Comparison of ENCODE assay signal across 10 mouse cellular contexts in genomic region chr1:63659591-63659990, GRCm38 (mm10). TPM values are rescaled to one million over a fixed set of nuclear protein-coding genes. Genes with fewer than 3 reads are reported as not detected.
DNase-seq lines count a peak whose midpoint lies in the region; ATAC-seq and TF ChIP-seq lines count a peak whose summit lies in the region.
"Had no signal": no experiment of that assay in that cellular context is flagged by ENCODE, and none has a peak within 500 bp of the region (broad histone marks: within the 10 kb centered on the region; RNA-seq: fewer than 3 reads in every experiment).

No protein-coding gene starts in this region.

- TF ChIP-seq POLR2A in CH12.LX (IDR thresholded peaks at IDR 0.05; ENCODE audit: low read depth, low read length), result no peak

- H3K4me3 ChIP-seq in gastrocnemius, adult 2 months, result no peak overlapping the region
- H3K4me3 ChIP-seq in CH12.LX (replicated peaks in 1 of 3; ENCODE audit: low read depth in 2 of 3, low read length in 2 of 3, poor library complexity in 1 of 3), result no peak overlapping the region
- no peak overlapping the region for H3K4me3 ChIP-seq in forebrain, postnatal 0 days (ENCODE audit: low read depth, low read length)
- no peak overlapping the region for H3K4me3 ChIP-seq in kidney, embryonic 14.5 days (ENCODE audit: low read length)
- no peak overlapping the region for H3K4me3 ChIP-seq in lung, postnatal 0 days (ENCODE audit: low read depth, low read length)
- H3K4me3 ChIP-seq: limb, embryonic 12.5 days had no signal

- intact Hi-C loops in gastrocnemius, adult 2 months (cut with DNase I), result loop anchor here (2.0 to 5.0 kb wide), 2 partner anchors 293 to 789 kb away; no protein-coding TSS in a partner anchor

- in situ Hi-C loops in CH12.LX (cut with MboI; ENCODE audit: low pct_ligation_motif_present, low pct_unique_long_range_greater_than_20kb, low sequenced_read_pairs), result loop anchor here (25.0 kb wide), 2 partner anchors 1053 to 1353 kb away; no protein-coding TSS in a partner anchor

- TF ChIP-seq CTCF in gastrocnemius, adult 2 months (IDR thresholded peaks at IDR 0.05), result peak; percentile 71
- TF ChIP-seq CTCF in CH12.LX (conservative IDR thresholded peaks at IDR 0.05 in 1 of 2, IDR thresholded peaks at IDR 0.05 in 1 of 2; ENCODE audit: low read depth in 2 of 2, low read length in 2 of 2), result peak in 1 of 2 experiments; percentile 84; a peak in 3 of 4 replicates
- peak; percentile 88 for TF ChIP-seq CTCF in forebrain, postnatal 0 days (IDR thresholded peaks at IDR 0.05; ENCODE audit: low read depth)
- TF ChIP-seq CTCF in lung, postnatal 0 days (IDR thresholded peaks at IDR 0.05), result peak; percentile 84

- TF ChIP-seq EP300 in CH12.LX (IDR thresholded peaks at IDR 0.05; ENCODE audit: low read length), result no peak
- TF ChIP-seq EP300 in lung, postnatal 0 days (IDR thresholded peaks at IDR 0.05), result no peak

- 2% methylated on average over 7 of the region's 7 CpGs for WGBS in forebrain, postnatal 0 days
- 4% methylated on average over 7 of the region's 7 CpGs for WGBS in kidney, embryonic 14.5 days
- 4% methylated on average over 7 of the region's 7 CpGs for WGBS in lung, postnatal 0 days

- ATAC-seq in forebrain, postnatal 0 days, result peak; percentile 81
- 0 out of 2 replicates have a peak, but pooled peaks have one; percentile 46 for ATAC-seq in kidney, embryonic 14.5 days (ENCODE audit: low FRiP score, low TSS enrichment)
- no peak for ATAC-seq in lung, postnatal 0 days

- no peak overlapping the region for H3K9ac ChIP-seq in CH12.LX (ENCODE audit: insufficient read depth, low read depth)
- H3K9ac ChIP-seq in forebrain, postnatal 0 days, result no peak overlapping the region
- no peak overlapping the region for H3K9ac ChIP-seq in kidney, embryonic 14.5 days (ENCODE audit: low read depth, low read length)
- H3K9ac ChIP-seq in lung, postnatal 0 days (replicated peaks; ENCODE audit: low read depth), result no peak overlapping the region
- H3K9ac ChIP-seq: limb, embryonic 12.5 days had no signal

- no peaks in the 10 kb centered on the region for H3K9me3 ChIP-seq in CH12.LX (replicated peaks; ENCODE audit: low read length)
- H3K9me3 ChIP-seq in forebrain, postnatal 0 days (ENCODE audit: low read length), result no peaks in the 10 kb centered on the region
- H3K9me3 ChIP-seq in kidney, embryonic 14.5 days (ENCODE audit: control insufficient read depth, low read length), result no peaks in the 10 kb centered on the region
- H3K9me3 ChIP-seq in lung, postnatal 0 days (ENCODE audit: low read length), result no peaks in the 10 kb centered on the region
- H3K9me3 ChIP-seq: limb, embryonic 12.5 days had no signal

- no peaks in the 10 kb centered on the region for H3K27me3 ChIP-seq in CH12.LX (replicated peaks)
- no peaks in the 10 kb centered on the region for H3K27me3 ChIP-seq in forebrain, postnatal 0 days (ENCODE audit: insufficient read depth, low read length)
- no peaks in the 10 kb centered on the region for H3K27me3 ChIP-seq in kidney, embryonic 14.5 days (ENCODE audit: control insufficient read depth, insufficient read depth, low read length)
- H3K27me3 ChIP-seq in lung, postnatal 0 days (replicated peaks; ENCODE audit: insufficient read depth, low read length), result no peaks in the 10 kb centered on the region
- no peaks in the 10 kb centered on the region for H3K27me3 ChIP-seq in splenic B cell, adult 2 months (ENCODE audit: control insufficient read depth, insufficient read depth, low read length, poor library complexity, severe bottlenecking)

- H3K79me2 ChIP-seq in CH12.LX (replicated peaks; ENCODE audit: control insufficient read depth, extremely low read depth, insufficient read depth, poor library complexity, severe bottlenecking), result no peaks in the 10 kb centered on the region

- no peak for DNase-seq in gastrocnemius, adult 2 months
- no peak for DNase-seq in gastrocnemius, adult 8-10 months (ENCODE audit: low spot score in 2 of 2)
- DNase-seq in CH12.LX (ENCODE audit: extremely low read depth), result peak; percentile 61
- peak; percentile 13 for DNase-seq in cerebellum, adult 11 months
- DNase-seq in forebrain, postnatal 0 days, result peak; percentile 88
- peak; percentile 76 for DNase-seq in lung, postnatal 0 days (ENCODE audit: low spot score)
- DNase-seq in splenic B cell, adult 2 months (ENCODE audit: low read depth, low spot score), result peak; percentile 76

- dilution Hi-C loops in CH12.LX (cut with MboI; ENCODE audit: extremely low pct_ligation_motif_present, extremely low pct_unique_long_range_greater_than_20kb, low sequenced_read_pairs), result no loop called here

- peak; percentile 92 for TF ChIP-seq RAD21 in CH12.LX (IDR thresholded peaks at IDR 0.05; ENCODE audit: low read depth, low read length)

- no peaks in the 10 kb centered on the region for H3K36me3 ChIP-seq in CH12.LX (replicated peaks in 1 of 2; ENCODE audit: control insufficient read depth in 1 of 2, insufficient read depth in 1 of 2, low read length in 1 of 2)
- no peaks in the 10 kb centered on the region for H3K36me3 ChIP-seq in forebrain, postnatal 0 days (ENCODE audit: insufficient read depth)
- H3K36me3 ChIP-seq in kidney, embryonic 14.5 days (ENCODE audit: control insufficient read depth, insufficient read depth, low read length), result no peaks in the 10 kb centered on the region
- no peaks in the 10 kb centered on the region for H3K36me3 ChIP-seq in lung, postnatal 0 days (ENCODE audit: insufficient read depth, low read length)
- no peaks in the 10 kb centered on the region for H3K36me3 ChIP-seq in splenic B cell, adult 2 months (ENCODE audit: control insufficient read depth, insufficient read depth, low read length, poor library complexity, severe bottlenecking)
- H3K36me3 ChIP-seq: limb, embryonic 12.5 days had no signal

- no peaks in the 10 kb centered on the region for H3K4me1 ChIP-seq in CH12.LX (ENCODE audit: control insufficient read depth in 1 of 2, insufficient read depth in 2 of 2)
- no peaks in the 10 kb centered on the region for H3K4me1 ChIP-seq in forebrain, postnatal 0 days (ENCODE audit: insufficient read depth)
- no peaks in the 10 kb centered on the region for H3K4me1 ChIP-seq in kidney, embryonic 14.5 days (ENCODE audit: control insufficient read depth, insufficient read depth, low read length)
- no peaks in the 10 kb centered on the region for H3K4me1 ChIP-seq in lung, postnatal 0 days (ENCODE audit: insufficient read depth, low read depth, low read length)
- H3K4me1 ChIP-seq: limb, embryonic 12.5 days had no signal

- no peak overlapping the region for H3K27ac ChIP-seq in gastrocnemius, adult 2 months
- H3K27ac ChIP-seq in CH12.LX (ENCODE audit: insufficient read depth, low read depth), result no peak overlapping the region
- no peak overlapping the region for H3K27ac ChIP-seq in forebrain, postnatal 0 days (ENCODE audit: low read depth, low read length)
- no peak overlapping the region for H3K27ac ChIP-seq in kidney, embryonic 14.5 days (ENCODE audit: low read depth, low read length)
- no peak overlapping the region for H3K27ac ChIP-seq in lung, postnatal 0 days (ENCODE audit: low read length)
- H3K27ac ChIP-seq: limb, embryonic 12.5 days had no signal

- peak overlapping the region; percentile 70 for H3K4me2 ChIP-seq in CH12.LX (ENCODE audit: insufficient read depth, low read depth, poor library complexity, severe bottlenecking)
- H3K4me2 ChIP-seq in forebrain, postnatal 0 days (ENCODE audit: low read depth), result no peak overlapping the region
- no peak overlapping the region for H3K4me2 ChIP-seq in kidney, embryonic 14.5 days (replicated peaks; ENCODE audit: low read depth, low read length)
- no peak overlapping the region for H3K4me2 ChIP-seq in lung, postnatal 0 days (replicated peaks; ENCODE audit: low read depth, low read length)
- H3K4me2 ChIP-seq: limb, embryonic 12.5 days had no signal

TF ChIP-seq in CH12.LX, 34 proteins besides CTCF, POLR2A, EP300 and RAD21:
- TF ChIP-seq CHD2 (IDR thresholded peaks at IDR 0.05; ENCODE audit: low read length) (no peak), SIN3A (IDR thresholded peaks at IDR 0.05; ENCODE audit: low read length) (no peak; the same call in 1 of the 2 replicates), MAZ (IDR thresholded peaks at IDR 0.05; ENCODE audit: low read depth, low read length) (no peak), KAT2A (IDR thresholded peaks at IDR 0.05; ENCODE audit: insufficient replicate concordance, low read length) (no peak), ZC3H11A (IDR thresholded peaks at IDR 0.05; ENCODE audit: low read depth, low read length) (peak; percentile 41), NRF1 (IDR thresholded peaks at IDR 0.05; ENCODE audit: low read depth, low read length) (no peak), NELFE (IDR thresholded peaks at IDR 0.05; ENCODE audit: low read depth, low read length) (no peak), SMC3 (IDR thresholded peaks at IDR 0.05; ENCODE audit: low read depth, low read length) (peak; percentile 75), ELF1 (IDR thresholded peaks at IDR 0.05; ENCODE audit: low read depth, low read length) (no peak), PAX5 (IDR thresholded peaks at IDR 0.05; ENCODE audit: low read length) (no peak), ZMIZ1 (IDR thresholded peaks at IDR 0.05; ENCODE audit: low read depth, low read length) (no peak), POLR2AphosphoS2 (IDR thresholded peaks at IDR 0.05; ENCODE audit: low read depth, low read length) (no peak), MAX (IDR thresholded peaks at IDR 0.05; ENCODE audit: low read length) (no peak)

RNA-seq across cellular contexts. Expression of gene Dytn, which starts 27.1 kb away (rescaled TPM):
- not detected for total RNA-seq in gastrocnemius, adult 2 months (2021)
- not detected for total RNA-seq in gastrocnemius, adult 8-10 months (2022)
- total RNA-seq in CH12.LX (2012; rRNA removed), result not detected in 2 replicates
- not detected in 2 replicates for total RNA-seq in CH12.LX (2014; rRNA removed)
- polyA plus RNA-seq in CH12.LX (2012; ENCODE audit: insufficient read length, low read depth), result not detected in 2 replicates
- 0.08 TPM in 1 of 2 replicates, not detected in the other for total RNA-seq in forebrain, postnatal 0 days (2014; rRNA removed)
- polyA plus RNA-seq in forebrain, postnatal 0 days (2015; fragmentation: Nextera tagmentation; extraction: Ambion mirVana), result not detected in 2 replicates
- not detected in 2 replicates for polyA plus RNA-seq in kidney, embryonic 14.5 days (2014; fragmentation: Nextera tagmentation; extraction: Ambion mirVana)
- not detected in 2 replicates for polyA plus RNA-seq in lung, postnatal 0 days (2015; fragmentation: Nextera tagmentation; extraction: Ambion mirVana)
- polyA plus RNA-seq: limb, embryonic 12.5 days; testis, adult 2 months had no signal

RNA-seq across cellular contexts. Expression of gene Gm39653, which starts 43.8 kb away (rescaled TPM):
- total RNA-seq in gastrocnemius, adult 2 months (2021), result not detected
- not detected for total RNA-seq in gastrocnemius, adult 8-10 months (2022)
- total RNA-seq in CH12.LX (2012; rRNA removed) (not detected in 2 replicates), CH12.LX (2014; rRNA removed) (not detected in 2 replicates)
- not detected in 2 replicates for polyA plus RNA-seq in CH12.LX (2012; ENCODE audit: insufficient read length, low read depth)
- total RNA-seq in forebrain, postnatal 0 days (2014; rRNA removed), result not detected in 2 replicates
- not detected in 2 replicates for polyA plus RNA-seq in forebrain, postnatal 0 days (2015; fragmentation: Nextera tagmentation; extraction: Ambion mirVana)
- not detected in 2 replicates for polyA plus RNA-seq in kidney, embryonic 14.5 days (2014; fragmentation: Nextera tagmentation; extraction: Ambion mirVana)
- not detected in 2 replicates for polyA plus RNA-seq in lung, postnatal 0 days (2015; fragmentation: Nextera tagmentation; extraction: Ambion mirVana)
- polyA plus RNA-seq: limb, embryonic 12.5 days; testis, adult 2 months had no signal

Comparison
In these comparisons a context has a peak if more than half of its experiments do, and no peak if none do; other contexts are left out.
1. DNase-seq: peak in CH12.LX (single experiment), cerebellum, adult 11 months (single experiment), forebrain, postnatal 0 days (single experiment), lung, postnatal 0 days (single experiment) and splenic B cell, adult 2 months (single experiment); none in gastrocnemius, adult 2 months (single experiment) and gastrocnemius, adult 8-10 months (0 of 2).